Mouse (Mus musculus): ENCODE results near the gene Mns1.

The Mns1 gene

GRCm38 (mm10) chr9:72469851-72470250 lies 32.0 kb downstream of the Mns1 start:
- no peak for DNase-seq (ENCODE audit: low spot score)

- DNase-seq (ENCODE audit: low spot score), result no peak
Measured at GRCm38 (mm10) chr9:72475511-72475910, 37.7 kb downstream of the Mns1 start.

DNA sequence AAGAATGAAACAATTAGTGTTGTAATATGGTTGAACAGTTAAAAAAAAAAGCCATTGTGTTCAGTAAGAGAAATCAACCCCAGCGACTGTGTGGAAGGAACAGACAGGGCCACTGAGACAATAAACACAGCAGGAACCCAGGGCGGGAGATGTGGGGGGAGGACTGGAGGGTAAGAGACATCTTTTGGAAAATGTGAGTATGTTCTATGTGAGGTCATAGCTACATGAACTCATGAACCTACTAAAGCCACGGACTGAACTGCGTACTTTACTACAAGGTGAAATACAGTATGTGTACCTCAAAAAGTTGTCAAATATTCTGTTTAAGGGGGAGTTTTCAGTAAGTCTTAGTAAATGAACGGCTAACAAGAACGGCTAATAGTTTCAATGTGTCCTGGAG lies 39.5 kb downstream of the Mns1 start:
- no peak for DNase-seq (ENCODE audit: low spot score)

GRCm38 (mm10) chr9:72479276-72479675 lies 41.5 kb downstream of the Mns1 start:
- DNase-seq (ENCODE audit: low spot score), result no peak

DNA sequence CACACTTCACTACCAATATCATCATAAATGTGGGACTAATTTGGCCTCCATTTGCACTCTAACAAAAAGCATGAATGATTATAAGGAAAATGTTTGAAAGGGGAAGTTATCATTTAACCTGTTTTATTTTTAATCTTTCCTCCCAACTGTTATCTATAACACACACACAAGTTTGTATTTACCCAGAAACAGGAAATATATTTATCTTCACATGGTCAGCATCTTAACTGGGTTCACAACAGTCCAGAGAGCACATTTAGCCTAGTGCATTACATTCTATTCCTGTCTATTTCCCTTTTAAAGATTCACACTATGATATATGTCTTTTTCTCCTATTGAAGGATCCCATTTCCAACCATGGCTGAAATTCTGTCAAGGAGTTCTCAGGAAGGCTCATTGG lies 50.7 kb downstream of the Mns1 start:
- DNase-seq (ENCODE audit: low spot score), result no peak

DNA sequence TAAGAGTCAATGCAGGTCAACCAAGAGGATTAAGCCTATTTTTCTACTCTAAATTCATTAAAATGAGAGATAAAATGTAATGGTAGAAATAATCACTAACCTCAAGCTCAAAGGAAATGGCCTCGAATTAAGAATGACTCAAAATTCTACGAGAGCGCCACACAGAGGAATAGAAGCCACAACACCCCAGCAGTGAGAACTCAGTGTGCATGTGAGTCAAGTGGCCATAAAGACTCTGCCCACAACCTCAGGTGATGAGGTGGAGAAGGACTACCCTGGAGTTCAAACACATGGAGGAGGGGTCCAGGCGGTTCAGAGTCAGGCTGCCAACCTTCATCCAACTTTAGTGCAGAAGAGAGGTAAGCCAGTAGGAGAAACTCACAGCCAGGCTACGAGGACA lies 51.3 kb downstream of the Mns1 start:
- no peak for DNase-seq (ENCODE audit: low spot score)

DNA sequence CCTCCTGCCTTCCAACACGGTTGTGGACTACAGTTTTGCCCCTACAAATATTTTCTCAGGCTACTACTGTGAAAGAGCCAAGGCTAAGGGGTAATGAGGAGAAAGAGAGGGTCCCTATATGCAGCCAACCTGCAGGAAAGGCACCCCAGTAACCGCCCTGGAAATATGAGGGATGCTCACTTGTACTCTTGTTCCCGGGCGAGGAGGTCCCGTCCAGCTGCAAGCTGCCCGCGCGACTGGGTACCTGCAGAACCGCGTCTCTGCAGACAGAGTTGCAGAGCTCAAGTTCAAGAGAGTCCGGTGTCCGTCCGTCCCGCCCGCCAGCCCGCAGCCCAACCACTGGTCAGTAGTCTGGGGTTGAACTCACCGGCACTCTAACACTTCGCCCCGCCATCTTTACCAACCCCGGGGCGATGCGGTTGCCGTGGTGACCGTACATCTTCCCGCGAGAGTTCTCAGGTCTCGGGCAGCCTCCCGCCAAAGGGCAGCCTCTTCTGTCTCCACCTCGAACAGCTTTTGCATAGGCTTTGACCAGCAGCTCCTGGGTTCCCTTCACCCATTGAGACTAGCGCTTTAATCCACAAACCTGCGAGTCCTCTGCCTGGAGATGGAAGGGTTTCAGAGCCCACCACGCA lies 53.9 kb downstream of the Mns1 start:
- peak; percentile 92 for DNase-seq (ENCODE audit: low spot score)

GRCm38 (mm10) chr9:72492194-72492565 lies 54.4 kb downstream of the Mns1 start, which contains the start of gene Tex9:
TSS of gene Tex9 (minus strand) at chr9:72492212.
- DNase-seq (ENCODE audit: low spot score), result no peak

DNA sequence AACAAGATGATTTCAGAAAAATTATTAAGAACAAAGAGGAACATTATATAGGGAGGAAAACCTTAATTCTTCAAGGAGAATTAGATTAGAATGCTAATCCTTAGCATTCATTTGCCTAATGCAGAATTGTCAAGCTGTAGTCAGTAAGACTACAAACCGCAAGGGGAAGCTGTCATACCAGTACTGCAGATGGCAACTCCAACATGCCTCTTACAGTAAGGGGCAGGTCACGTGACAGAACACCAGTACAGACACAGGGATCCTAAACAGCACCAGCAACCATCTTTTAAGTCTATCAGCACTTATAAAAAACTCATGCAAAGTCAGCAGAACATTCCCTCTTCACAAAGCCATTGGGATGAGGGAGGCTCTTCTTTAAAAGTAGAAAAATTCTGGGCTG lies 55.7 kb downstream of the Mns1 start:
- DNase-seq (ENCODE audit: low spot score), result no peak

- DNase-seq (ENCODE audit: low spot score), result no peak
Measured at GRCm38 (mm10) chr9:72493984-72494685, 56.3 kb downstream of the Mns1 start.

DNA sequence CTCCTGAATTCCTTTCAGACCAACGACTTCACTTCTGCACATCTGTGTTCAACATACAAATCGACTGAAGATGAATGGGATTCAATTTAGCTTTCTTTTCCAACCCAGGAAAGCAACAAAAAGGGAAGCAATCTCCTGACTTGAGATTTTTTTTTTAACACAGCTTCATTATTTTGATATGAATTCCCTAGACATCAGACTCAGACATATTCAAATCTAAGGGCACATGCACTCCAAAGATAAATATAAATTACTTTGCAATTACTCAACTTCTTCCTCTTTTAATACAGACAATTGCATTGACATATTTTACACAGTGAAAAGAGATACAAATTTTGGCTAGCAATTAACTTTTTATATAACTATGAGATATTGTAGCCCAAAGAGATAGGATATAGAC lies 58.9 kb downstream of the Mns1 start:
- no peak for DNase-seq (ENCODE audit: low spot score)

- DNase-seq (ENCODE audit: low spot score), result peak; percentile 26
Measured at GRCm38 (mm10) chr9:72497171-72497570, 59.4 kb downstream of the Mns1 start.
